Mouse (Mus musculus): Measurements from ENCODE around the gene Tshz2. TPM values are rescaled to one million over a fixed set of nuclear protein-coding genes. Genes with fewer than 3 reads are reported as not detected.

Tshz2 gene
- polyA plus RNA-seq, 2 experiments: 0.43 to 1.5 TPM

GRCm38 (mm10) chr2:169928447-169929120 lies 295.8 kb downstream of the Tshz2 start:
- Histone ChIP-seq H3K4me2 (ENCODE audit: low read depth) (no peak overlapping the region), H3K27ac (no peak overlapping the region), H3K27me3 (ENCODE audit: control insufficient read depth, insufficient read depth, low read length) (no peaks in the 10 kb centered on the region), H3K4me3 (ENCODE audit: insufficient read depth in 1 of 2, low read depth in 2 of 2, low read length in 2 of 2) (no peak overlapping the region), H3K9ac (replicated peaks) (no peak overlapping the region), H3K36me3 (replicated peaks; ENCODE audit: control insufficient read depth, insufficient read depth, low read depth) (no peaks in the 10 kb centered on the region), H3K9me3 (ENCODE audit: control insufficient read depth, low read length) (no peaks in the 10 kb centered on the region), H3K4me1 (replicated peaks; ENCODE audit: control insufficient read depth in 2 of 2, insufficient read depth in 2 of 2, low read length in 1 of 2) (peaks cover 0 to 2% of the 10 kb centered on the region in 2 experiments; a peak in 1 of 4 replicates)
- DNase-seq (ENCODE audit: low read depth in 3 of 3, low spot score in 3 of 3) (no peak), ATAC-seq (ENCODE audit: insufficient read depth) (no peak)
- no peak for TF ChIP-seq EP300 (IDR thresholded peaks at IDR 0.05; ENCODE audit: low read depth)
- no peak for TF ChIP-seq CTCF (IDR thresholded peaks at IDR 0.05; ENCODE audit: low read depth)
- WGBS (ENCODE audit: insufficient replicate concordance): 68% methylated on average over 14 of the region's 14 CpGs

- peak overlapping the region; percentile 16 to 27; a peak in 2 of 4 replicates for H3K4me3 ChIP-seq (ENCODE audit: insufficient read depth in 1 of 2, low read depth in 2 of 2, low read length in 2 of 2)
- H3K4me1 ChIP-seq (replicated peaks; ENCODE audit: control insufficient read depth in 2 of 2, insufficient read depth in 2 of 2, low read length in 1 of 2): peaks cover 0 to 2% of the 10 kb centered on the region in 2 experiments; a peak in 1 of 4 replicates
- no peaks in the 10 kb centered on the region for H3K27me3 ChIP-seq (ENCODE audit: control insufficient read depth, insufficient read depth, low read length)
- H3K9me3 ChIP-seq (ENCODE audit: control insufficient read depth, low read length): no peaks in the 10 kb centered on the region
- WGBS (ENCODE audit: insufficient replicate concordance): 42% methylated on average over 23 of the region's 23 CpGs
- no peak overlapping the region for H3K27ac ChIP-seq
- peak overlapping the region; percentile 38 for H3K4me2 ChIP-seq (ENCODE audit: low read depth)
- ATAC-seq (ENCODE audit: insufficient read depth) (no peak), DNase-seq (ENCODE audit: low read depth in 3 of 3, low spot score in 3 of 3) (peak in 2 of 3 experiments; percentile 4 to 22)
- no peak for TF ChIP-seq CTCF (IDR thresholded peaks at IDR 0.05; ENCODE audit: low read depth)
- no peak for TF ChIP-seq EP300 (IDR thresholded peaks at IDR 0.05; ENCODE audit: low read depth)
- no peak overlapping the region for H3K9ac ChIP-seq (replicated peaks)
- H3K36me3 ChIP-seq (replicated peaks; ENCODE audit: control insufficient read depth, insufficient read depth, low read depth): no peaks in the 10 kb centered on the region
Observed at GRCm38 (mm10) chr2:169929540-169930497, 297.0 kb downstream of the Tshz2 start.

DNA sequence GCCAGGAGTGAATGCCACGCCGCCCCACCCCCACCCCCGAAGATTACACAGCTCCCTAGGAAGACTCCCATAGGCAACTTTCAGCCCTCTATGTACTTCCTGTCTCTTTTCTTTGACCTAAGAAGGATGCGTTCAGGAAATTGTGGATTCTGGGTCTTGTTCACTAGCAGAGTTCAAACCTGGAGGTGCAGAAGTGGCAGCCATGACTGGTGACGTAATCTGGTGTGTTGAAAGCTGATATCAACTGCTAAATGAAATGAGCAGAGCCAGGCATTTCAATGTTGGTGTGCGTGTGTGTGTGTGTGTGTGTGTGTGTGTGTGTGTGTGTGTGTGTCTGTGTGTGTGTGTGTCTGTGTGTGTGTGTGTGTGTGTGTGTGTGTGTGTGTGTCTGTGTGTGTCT lies 302.8 kb downstream of the Tshz2 start:
- DNase-seq (ENCODE audit: low read depth in 3 of 3, low spot score in 3 of 3): no peak
- TF ChIP-seq EP300 (IDR thresholded peaks at IDR 0.05; ENCODE audit: low read depth): no peak
- TF ChIP-seq CTCF (IDR thresholded peaks at IDR 0.05; ENCODE audit: low read depth): no peak
- H3K27ac ChIP-seq: no peak overlapping the region
- H3K9ac ChIP-seq (replicated peaks): no peak overlapping the region
- no peak overlapping the region for H3K4me2 ChIP-seq (ENCODE audit: low read depth)
- no peaks in the 10 kb centered on the region for H3K9me3 ChIP-seq (ENCODE audit: control insufficient read depth, low read length)
- no peaks in the 10 kb centered on the region for H3K27me3 ChIP-seq (ENCODE audit: control insufficient read depth, insufficient read depth, low read length)
- H3K36me3 ChIP-seq (replicated peaks; ENCODE audit: control insufficient read depth, insufficient read depth, low read depth): no peaks in the 10 kb centered on the region
- ATAC-seq (ENCODE audit: insufficient read depth): no peak
- WGBS (ENCODE audit: insufficient replicate concordance): 59% methylated on average over 6 of the region's 6 CpGs
- no peaks in the 10 kb centered on the region for H3K4me1 ChIP-seq (replicated peaks; ENCODE audit: control insufficient read depth in 2 of 2, insufficient read depth in 2 of 2, low read length in 1 of 2)
- H3K4me3 ChIP-seq (ENCODE audit: insufficient read depth in 1 of 2, low read depth in 2 of 2, low read length in 2 of 2): no peak overlapping the region

- H3K9ac ChIP-seq (replicated peaks): no peak overlapping the region
- WGBS (ENCODE audit: insufficient replicate concordance): 65% methylated on average over 16 of the region's 16 CpGs
- no peak overlapping the region for H3K4me2 ChIP-seq (ENCODE audit: low read depth)
- no peaks in the 10 kb centered on the region for H3K4me1 ChIP-seq (replicated peaks; ENCODE audit: control insufficient read depth in 2 of 2, insufficient read depth in 2 of 2, low read length in 1 of 2)
- TF ChIP-seq EP300 (IDR thresholded peaks at IDR 0.05; ENCODE audit: low read depth): no peak
- H3K9me3 ChIP-seq (ENCODE audit: control insufficient read depth, low read length): no peaks in the 10 kb centered on the region
- no peak for DNase-seq (ENCODE audit: low read depth in 3 of 3, low spot score in 3 of 3)
- no peaks in the 10 kb centered on the region for H3K27me3 ChIP-seq (ENCODE audit: control insufficient read depth, insufficient read depth, low read length)
- no peaks in the 10 kb centered on the region for H3K36me3 ChIP-seq (replicated peaks; ENCODE audit: control insufficient read depth, insufficient read depth, low read depth)
- no peak overlapping the region for H3K27ac ChIP-seq
- H3K4me3 ChIP-seq (ENCODE audit: insufficient read depth in 1 of 2, low read depth in 2 of 2, low read length in 2 of 2): no peak overlapping the region
- ATAC-seq (ENCODE audit: insufficient read depth): no peak
Observed at GRCm38 (mm10) chr2:169940297-169941142, 307.7 kb downstream of the Tshz2 start.

Data from liver, embryonic 14.5 days (tissue).